28 mouse cellular contexts compared by ENCODE assay signal in genomic region chr16:56705731-56706130, GRCm38 (mm10). TPM values are rescaled to one million over a fixed set of nuclear protein-coding genes. Genes with fewer than 3 reads are reported as not detected.
DNase-seq lines count a peak whose midpoint lies in the region; ATAC-seq and TF ChIP-seq lines count a peak whose summit lies in the region.
"Had no signal": no experiment of that assay in that cellular context is flagged by ENCODE, and none has a peak within 500 bp of the region (broad histone marks: within the 10 kb centered on the region; RNA-seq: fewer than 3 reads in every experiment).

No protein-coding gene starts in this region.

- no peak overlapping the region for H3K4me3 ChIP-seq in kidney, postnatal 0 days (replicated peaks; ENCODE audit: low read depth, low read length)
- no peak overlapping the region for H3K4me3 ChIP-seq in kidney, embryonic 14.5 days (ENCODE audit: low read length)
- H3K4me3 ChIP-seq in midbrain, embryonic 11.5 days (ENCODE audit: low read depth, low read length), result no peak overlapping the region
- H3K4me3 ChIP-seq in midbrain, embryonic 10.5 days, result no peak overlapping the region
- H3K4me3 ChIP-seq in cortical plate, adult 2 months (ENCODE audit: insufficient read depth, low read length), result no peak overlapping the region
- H3K4me3 ChIP-seq: forebrain, embryonic 10.5 days; heart, embryonic 12.5 days; hindbrain, embryonic 10.5 days; limb, embryonic 13.5 days; liver, embryonic 15.5 days; megakaryocyte, embryonic 14.5 days; neural tube, embryonic 15.5 days had no signal

- WGBS in kidney, postnatal 0 days, result 83% methylated on average over 3 of the region's 3 CpGs
- 85% methylated on average over 3 of the region's 3 CpGs for WGBS in kidney, embryonic 14.5 days
- WGBS in midbrain, embryonic 11.5 days, result 91% methylated on average over 3 of the region's 3 CpGs
- WGBS in midbrain, embryonic 10.5 days, result 91% methylated on average over 3 of the region's 3 CpGs

- no peak overlapping the region for H3K27ac ChIP-seq in kidney, postnatal 0 days
- H3K27ac ChIP-seq in kidney, embryonic 14.5 days (ENCODE audit: low read depth, low read length), result no peak overlapping the region
- no peak overlapping the region for H3K27ac ChIP-seq in midbrain, embryonic 11.5 days (ENCODE audit: low read depth, low read length)
- no peak overlapping the region for H3K27ac ChIP-seq in midbrain, embryonic 10.5 days (replicated peaks)
- no peak overlapping the region for H3K27ac ChIP-seq in cortical plate, adult 2 months (ENCODE audit: insufficient read depth, low read length)
- H3K27ac ChIP-seq: forebrain, embryonic 10.5 days; hindbrain, embryonic 10.5 days; limb, embryonic 13.5 days; liver, embryonic 15.5 days; neural tube, embryonic 15.5 days had no signal

- ATAC-seq in kidney, postnatal 0 days (replicated peaks; ENCODE audit: low FRiP score, low read depth), result no peak
- no peak for ATAC-seq in kidney, embryonic 14.5 days (ENCODE audit: low FRiP score, low TSS enrichment)
- ATAC-seq in midbrain, embryonic 11.5 days (ENCODE audit: low FRiP score), result no peak
- ATAC-seq: forebrain, postnatal 0 days had no signal

- peak; percentile 25; the same call in 1 of the 2 replicates for TF ChIP-seq CTCF in kidney, postnatal 0 days (IDR thresholded peaks at IDR 0.05; ENCODE audit: low read depth)
- TF ChIP-seq CTCF in cortical plate, adult 2 months (IDR thresholded peaks at IDR 0.05; ENCODE audit: extremely low read depth, insufficient read depth, low read length), result 0 out of 2 replicates have a peak, but pooled peaks have one; percentile 11

- no peak overlapping the region for H3K9ac ChIP-seq in kidney, postnatal 0 days (ENCODE audit: low read depth, low read length)
- H3K9ac ChIP-seq in kidney, embryonic 14.5 days (ENCODE audit: low read depth, low read length), result no peak overlapping the region
- no peak overlapping the region for H3K9ac ChIP-seq in midbrain, embryonic 11.5 days (ENCODE audit: low read length)
- H3K9ac ChIP-seq: forebrain, postnatal 0 days; heart, embryonic 12.5 days; limb, embryonic 13.5 days; liver, embryonic 15.5 days; neural tube, embryonic 15.5 days had no signal

- no peak overlapping the region for H3K4me2 ChIP-seq in kidney, postnatal 0 days (ENCODE audit: low read length)
- H3K4me2 ChIP-seq in kidney, embryonic 14.5 days (replicated peaks; ENCODE audit: low read depth, low read length), result no peak overlapping the region
- H3K4me2 ChIP-seq in midbrain, embryonic 11.5 days, result no peak overlapping the region
- H3K4me2 ChIP-seq: heart, embryonic 12.5 days; limb, embryonic 13.5 days; liver, embryonic 15.5 days; neural tube, embryonic 15.5 days had no signal

- H3K9me3 ChIP-seq in kidney, postnatal 0 days (replicated peaks; ENCODE audit: low read length), result no peaks in the 10 kb centered on the region
- no peaks in the 10 kb centered on the region for H3K9me3 ChIP-seq in kidney, embryonic 14.5 days (ENCODE audit: control insufficient read depth, low read length)
- H3K9me3 ChIP-seq in midbrain, embryonic 11.5 days (ENCODE audit: control insufficient read depth, low read length), result no peaks in the 10 kb centered on the region
- H3K9me3 ChIP-seq in midbrain, embryonic 10.5 days (replicated peaks), result no peaks in the 10 kb centered on the region
- H3K9me3 ChIP-seq: forebrain, embryonic 10.5 days; hindbrain, embryonic 10.5 days; limb, embryonic 13.5 days; liver, embryonic 15.5 days; neural tube, embryonic 15.5 days had no signal

- no peaks in the 10 kb centered on the region for H3K4me1 ChIP-seq in kidney, postnatal 0 days (replicated peaks; ENCODE audit: insufficient read depth, low read length)
- H3K4me1 ChIP-seq in kidney, embryonic 14.5 days (ENCODE audit: control insufficient read depth, insufficient read depth, low read length), result no peaks in the 10 kb centered on the region
- H3K4me1 ChIP-seq in midbrain, embryonic 11.5 days (ENCODE audit: control insufficient read depth, insufficient read depth, low read length), result no peaks in the 10 kb centered on the region
- no peaks in the 10 kb centered on the region for H3K4me1 ChIP-seq in midbrain, embryonic 10.5 days
- no peaks in the 10 kb centered on the region for H3K4me1 ChIP-seq in cortical plate, adult 2 months (ENCODE audit: control insufficient read depth, insufficient read depth, low read length)
- H3K4me1 ChIP-seq: forebrain, embryonic 10.5 days; heart, embryonic 12.5 days; hindbrain, embryonic 10.5 days; limb, embryonic 13.5 days; liver, embryonic 15.5 days; neural tube, embryonic 15.5 days had no signal

- no peaks in the 10 kb centered on the region for H3K27me3 ChIP-seq in kidney, postnatal 0 days (ENCODE audit: insufficient read depth, low read length)
- no peaks in the 10 kb centered on the region for H3K27me3 ChIP-seq in kidney, embryonic 14.5 days (ENCODE audit: control insufficient read depth, insufficient read depth, low read length)
- no peaks in the 10 kb centered on the region for H3K27me3 ChIP-seq in midbrain, embryonic 11.5 days (ENCODE audit: control insufficient read depth, insufficient read depth, low read length)
- H3K27me3 ChIP-seq in midbrain, embryonic 10.5 days (ENCODE audit: low read depth, poor library complexity, severe bottlenecking), result no peaks in the 10 kb centered on the region
- H3K27me3 ChIP-seq: heart, embryonic 12.5 days; limb, embryonic 13.5 days; liver, embryonic 15.5 days; megakaryocyte, embryonic 14.5 days; neural tube, embryonic 15.5 days had no signal

- peaks cover 29% of the 10 kb centered on the region for H3K36me3 ChIP-seq in kidney, postnatal 0 days (ENCODE audit: insufficient read depth, low read length)
- peaks cover 63% of the 10 kb centered on the region for H3K36me3 ChIP-seq in kidney, embryonic 14.5 days (ENCODE audit: control insufficient read depth, insufficient read depth, low read length)
- peaks cover 11% of the 10 kb centered on the region for H3K36me3 ChIP-seq in midbrain, embryonic 11.5 days (ENCODE audit: control insufficient read depth, insufficient read depth, low read length)
- H3K36me3 ChIP-seq in midbrain, embryonic 10.5 days, result peaks cover 88% of the 10 kb centered on the region

- TF ChIP-seq POLR2A in cortical plate, adult 2 months (IDR thresholded peaks at IDR 0.05; ENCODE audit: extremely low read depth, insufficient read depth, low read length), result no peak

- DNase-seq in kidney, postnatal 0 days (ENCODE audit: low spot score), result no peak
- peak; percentile 45 for DNase-seq in midbrain, embryonic 11.5 days (ENCODE audit: low spot score, missing footprints)
- no peak for DNase-seq in midbrain, embryonic 10.5 days (ENCODE audit: low spot score)
- no peak for DNase-seq in left cerebral cortex, adult 8-10 months (ENCODE audit: low spot score in 2 of 2)
- DNase-seq in adrenal gland, postnatal 10 days, result no peak
- DNase-seq: adrenal gland, postnatal 36 days; B cell, adult 2 months; cerebellum, adult 11 months; cerebellum, adult 9-11 months; forebrain, postnatal 0 days; gastrocnemius, postnatal 25 days; heart, adult 18-20 months; heart, postnatal 10 days; kidney, adult 18-20 months; kidney, postnatal 25 days; lung, postnatal 14 days; right cerebral cortex, adult 18-20 months; thymus, adult 2 months; thymus, postnatal 4 days had no signal

RNA-seq across cellular contexts. Expression of gene Tfg, which starts 11.5 kb away (rescaled TPM):
- polyA plus RNA-seq in kidney, postnatal 0 days (2015; fragmentation: Nextera tagmentation; extraction: Ambion mirVana), result 118 and 125 TPM in 2 replicates
- 160 and 166 TPM in 2 replicates for polyA plus RNA-seq in kidney, embryonic 14.5 days (2014; fragmentation: Nextera tagmentation; extraction: Ambion mirVana)
- polyA plus RNA-seq in midbrain, embryonic 11.5 days (2014; fragmentation: Nextera tagmentation; extraction: Ambion mirVana), result 248 and 257 TPM in 2 replicates
- 202 and 203 TPM in 2 replicates for polyA plus RNA-seq in midbrain, embryonic 10.5 days (2016; fragmentation: Nextera tagmentation; extraction: Ambion mirVana)
- 66.0 and 66.9 TPM in 2 replicates for polyA plus RNA-seq in cortical plate, adult 2 months (2012; rRNA removed)
- 10 to 100 TPM; 51.8 to 59.4 (median 55.2) TPM for total RNA-seq in left cerebral cortex, adult 8-10 months (2022)
- total RNA-seq in adrenal gland, postnatal 10 days (2021), result 10 to 100 TPM; 64.8 to 66.5 TPM
